Mouse (Mus musculus) kidney, embryonic 16.5 days (tissue): ENCODE results near the gene Acp7. TPM values are rescaled to one million over a fixed set of nuclear protein-coding genes. Genes with fewer than 3 reads are reported as not detected.
"Not testable (repeated sequence)": the region's sequence is repeated elsewhere in the genome, so short reads cannot be mapped to it uniquely, and the experiment has no call there.

Source experiments
- ATAC-seq: fragments of 200-750 bp; cut with Nextera tagmentation; 2 replicates; pipeline ENCODE4 v1.8.0; 2017; ENCODE audit warnings: moderate TSS enrichment; ENCODE audit not compliant: low FRiP score, low TSS enrichment
- H3K27ac ChIP-seq: fragments of 300-500 bp; sonication (generic); 2 replicates; pipeline ENCODE4 v1.5.1; 2014; ENCODE audit warnings: low read length
- H3K27me3 ChIP-seq: fragments of 300-500 bp; sonication (generic); 2 replicates; pipeline ENCODE4 v1.6.1; 2014; ENCODE audit warnings: low read length, control low read depth, mixed read lengths; ENCODE audit not compliant: insufficient read depth
- H3K36me3 ChIP-seq: fragments of 300-500 bp; sonication (generic); 2 replicates; pipeline ENCODE4 v1.6.1; 2014; ENCODE audit warnings: low read length, control low read depth, mixed read lengths; ENCODE audit not compliant: insufficient read depth
- H3K4me1 ChIP-seq: fragments of 300-500 bp; sonication (generic); 2 replicates; pipeline ENCODE4 v1.6.1; 2014; ENCODE audit warnings: low read length, control low read depth, mixed read lengths; ENCODE audit not compliant: insufficient read depth
- H3K4me2 ChIP-seq: fragments of 300-500 bp; sonication (generic); replicated peaks from 2 replicates; pipeline ENCODE4 v1.6.1; 2014; ENCODE audit warnings: low read depth, low read length
- H3K4me3 ChIP-seq: fragments of 300-500 bp; sonication (generic); 2 replicates; pipeline ENCODE4 v1.5.1; 2014; ENCODE audit warnings: mild to moderate bottlenecking, low read length
- H3K9ac ChIP-seq: fragments of 300-500 bp; sonication (generic); replicated peaks from 2 replicates; pipeline ENCODE4 v1.6.1; 2014; ENCODE audit warnings: low read length
- H3K9me3 ChIP-seq: fragments of 300-500 bp; sonication (generic); 2 replicates; pipeline ENCODE4 v1.6.1; 2016; ENCODE audit warnings: low read length, control low read depth
- WGBS: fragments of 180-500 bp; shearing (Covaris S2); extraction: QIAGEN DNeasy Blood & Tissue Kit; methylation state at CpG from one replicate; pipeline ENCODE4 v1.1.7; 2014; 5-methylcytosine and 5-hydroxymethylcytosine counted together
- polyA plus RNA-seq: library from polyadenylated mRNA; unstranded; fragments of >200 nt; fragmentation: Nextera tagmentation; extraction: Ambion mirVana; gene quantifications from 2 replicates; pipeline ENCODE4 v1.2.1, GENCODE M21; 2015

Gene Acp7
- polyA plus RNA-seq, 1 experiment from 2014 or later = not detected

GRCm38 (mm10) chr7:28603788-28604187, 27.3 kb downstream of the Acp7 start:
- not testable (repeated sequence) for ATAC-seq, H3K9me3 ChIP-seq, H3K4me1 ChIP-seq, H3K9ac ChIP-seq, H3K27ac ChIP-seq, H3K4me2 ChIP-seq, H3K4me3 ChIP-seq, H3K36me3 ChIP-seq, H3K27me3 ChIP-seq
- WGBS = 80% methylated on average over 2 of the region's 2 CpGs

- Histone ChIP-seq H3K36me3 (no peaks in the 10 kb centered on the region), H3K27ac (no peak overlapping the region), H3K9ac (no peak overlapping the region), H3K4me3 (no peak overlapping the region), H3K9me3 (no peaks in the 10 kb centered on the region), H3K27me3 (no peaks in the 10 kb centered on the region), H3K4me1 (0 out of 2 replicates have a peak, but pooled peaks cover 5% of the 10 kb centered on the region), H3K4me2 (no peak overlapping the region)
- ATAC-seq = no peak
- WGBS = 67% methylated on average over 5 of the region's 5 CpGs
These were observed 28.0 kb downstream of the Acp7 start for GRCm38 (mm10) chr7:28603136-28603535.

- 10% methylated on average over 7 of the region's 7 CpGs for WGBS
- Histone ChIP-seq H3K4me2 (no peak overlapping the region), H3K27ac (no peak overlapping the region), H3K4me1 (peaks cover 11% of the 10 kb centered on the region), H3K9ac (no peak overlapping the region), H3K27me3 (no peaks in the 10 kb centered on the region), H3K4me3 (no peak overlapping the region), H3K9me3 (no peaks in the 10 kb centered on the region), H3K36me3 (no peaks in the 10 kb centered on the region)
- ATAC-seq = no peak
These were observed 29.5 kb downstream of the Acp7 start for GRCm38 (mm10) chr7:28601668-28602067.

- no peak for ATAC-seq
- no peaks in the 10 kb centered on the region for H3K27me3 ChIP-seq
- WGBS = 12% methylated on average over 11 of the region's 11 CpGs
These were observed 30.1 kb downstream of the Acp7 start for GRCm38 (mm10) chr7:28601029-28601428.

GRCm38 (mm10) chr7:28598951-28599350, 32.2 kb downstream of the Acp7 start:
- no peak overlapping the region for H3K4me3 ChIP-seq
- no peaks in the 10 kb centered on the region; the same call in 1 of the 2 replicates for H3K36me3 ChIP-seq
- no peak overlapping the region for H3K9ac ChIP-seq
- no peak overlapping the region for H3K4me2 ChIP-seq
- H3K27ac ChIP-seq = no peak overlapping the region
- H3K4me1 ChIP-seq = peaks cover 38% of the 10 kb centered on the region
- no peaks in the 10 kb centered on the region for H3K9me3 ChIP-seq
- no peak for ATAC-seq
- H3K27me3 ChIP-seq = no peaks in the 10 kb centered on the region
- 48% methylated on average over 2 of the region's 2 CpGs for WGBS

More at GRCm38 (mm10) chr7:28601029-28601428, 30.1 kb downstream of the Acp7 start:
- no peak overlapping the region for H3K4me2 ChIP-seq
- peaks cover 17% of the 10 kb centered on the region for H3K4me1 ChIP-seq
- H3K9ac ChIP-seq = no peak overlapping the region
- H3K27ac ChIP-seq = no peak overlapping the region
- H3K4me3 ChIP-seq = no peak overlapping the region
- H3K9me3 ChIP-seq = no peaks in the 10 kb centered on the region
- no peaks in the 10 kb centered on the region for H3K36me3 ChIP-seq

GRCm38 (mm10) chr7:28597642-28598446, 33.3 kb downstream of the Acp7 start, which contains the start of the genes Samd4b and Pak4:
Gene Samd4b, minus strand, starts transcription at chr7:28598144.
Gene Pak4, minus strand, starts transcription at chr7:28598185.
- peak; percentile 84 for ATAC-seq
- Histone ChIP-seq H3K9ac (peak within 1 kb of the TSS; percentile 82), H3K27ac (peak within 1 kb of the TSS; percentile 93), H3K27me3 (no peaks in the 10 kb centered on the region), H3K4me3 (peak within 1 kb of the TSS; percentile 73), H3K36me3 (no peaks in the 10 kb centered on the region; the same call in 1 of the 2 replicates), H3K4me2 (peak within 1 kb of the TSS; percentile 85), H3K9me3 (no peaks in the 10 kb centered on the region), H3K4me1 (peaks cover 49% of the 10 kb centered on the region)
- under 1% methylated on average over 65 of the region's 66 CpGs for WGBS

- peak overlapping the region; percentile 73 for H3K4me3 ChIP-seq
- H3K9me3 ChIP-seq = no peaks in the 10 kb centered on the region
- ATAC-seq = 0 out of 2 replicates have a peak, but pooled peaks have one; percentile 0
- H3K4me2 ChIP-seq = peak overlapping the region; percentile 85
- H3K36me3 ChIP-seq = no peaks in the 10 kb centered on the region; the same call in 1 of the 2 replicates
- peak overlapping the region; percentile 82 for H3K9ac ChIP-seq
- H3K27ac ChIP-seq = peak overlapping the region; percentile 93
- H3K4me1 ChIP-seq = peaks cover 55% of the 10 kb centered on the region
- WGBS = 1% methylated on average over 9 of the region's 9 CpGs
- no peaks in the 10 kb centered on the region for H3K27me3 ChIP-seq
These were observed 33.9 kb downstream of the Acp7 start for GRCm38 (mm10) chr7:28597277-28597570.

- no peaks in the 10 kb centered on the region for H3K27me3 ChIP-seq
- H3K9me3 ChIP-seq = no peaks in the 10 kb centered on the region
- H3K27ac ChIP-seq = peak overlapping the region; percentile 93
- H3K4me2 ChIP-seq = peak overlapping the region; percentile 85
- H3K4me3 ChIP-seq = peak overlapping the region; percentile 73
- peak overlapping the region; percentile 82 for H3K9ac ChIP-seq
- WGBS = 20% methylated on average over 20 of the region's 20 CpGs
- H3K4me1 ChIP-seq = peaks cover 61% of the 10 kb centered on the region
- no peaks in the 10 kb centered on the region; the same call in 1 of the 2 replicates for H3K36me3 ChIP-seq
- ATAC-seq = peak; percentile 80
These were observed 34.5 kb downstream of the Acp7 start for GRCm38 (mm10) chr7:28596436-28597276.

GRCm38 (mm10) chr7:28595751-28596435, 35.2 kb downstream of the Acp7 start:
- H3K36me3 ChIP-seq = no peaks in the 10 kb centered on the region; the same call in 1 of the 2 replicates
- H3K4me1 ChIP-seq = peaks cover 66% of the 10 kb centered on the region
- H3K9ac ChIP-seq = peak overlapping the region; percentile 82
- H3K4me3 ChIP-seq = peak overlapping the region; percentile 73
- H3K27me3 ChIP-seq = no peaks in the 10 kb centered on the region
- ATAC-seq = peak; percentile 29
- H3K4me2 ChIP-seq = peak overlapping the region; percentile 85
- H3K9me3 ChIP-seq = no peaks in the 10 kb centered on the region
- 59% methylated on average over 8 of the region's 8 CpGs for WGBS
- peak overlapping the region; percentile 93 for H3K27ac ChIP-seq
